8 mouse cellular contexts compared by ENCODE assay signal in genomic region chr12:111374727-111375126, GRCm38 (mm10). TPM values are rescaled to one million over a fixed set of nuclear protein-coding genes. Genes with fewer than 3 reads are reported as not detected.
DNase-seq lines count a peak whose midpoint lies in the region; ATAC-seq lines count a peak whose summit lies in the region.

No protein-coding gene starts in this region.

- no peak for ATAC-seq in heart, embryonic 12.5 days (ENCODE audit: insufficient number of reproducible peaks, low FRiP score)
- ATAC-seq in lung, embryonic 16.5 days (ENCODE audit: low read depth), result no peak
- no peak for ATAC-seq in limb, embryonic 13.5 days (ENCODE audit: low FRiP score, low read depth)
- no peak for ATAC-seq in stomach, embryonic 14.5 days (ENCODE audit: insufficient number of reproducible peaks, insufficient read depth, low FRiP score, low read depth)

- H3K4me2 ChIP-seq in heart, embryonic 12.5 days, result peak overlapping the region; percentile 88
- H3K4me2 ChIP-seq in lung, embryonic 16.5 days (ENCODE audit: low read depth, low read length), result peak overlapping the region; percentile 92
- peak overlapping the region; percentile 94 for H3K4me2 ChIP-seq in limb, embryonic 13.5 days (replicated peaks)
- H3K4me2 ChIP-seq in stomach, embryonic 14.5 days (replicated peaks; ENCODE audit: low read depth, low read length), result peak overlapping the region; percentile 86

- H3K4me1 ChIP-seq in heart, embryonic 12.5 days (replicated peaks), result peaks cover 51% of the 10 kb centered on the region
- H3K4me1 ChIP-seq in lung, embryonic 16.5 days (replicated peaks; ENCODE audit: control insufficient read depth, insufficient read depth, low read length), result peaks cover 42% of the 10 kb centered on the region
- peaks cover 35% of the 10 kb centered on the region for H3K4me1 ChIP-seq in limb, embryonic 13.5 days
- peaks cover 20% of the 10 kb centered on the region for H3K4me1 ChIP-seq in stomach, embryonic 14.5 days (ENCODE audit: control insufficient read depth, insufficient read depth, low read length)

- no peaks in the 10 kb centered on the region for H3K9me3 ChIP-seq in heart, embryonic 12.5 days (replicated peaks)
- no peaks in the 10 kb centered on the region for H3K9me3 ChIP-seq in lung, embryonic 16.5 days (ENCODE audit: control insufficient read depth, low read length)
- no peaks in the 10 kb centered on the region for H3K9me3 ChIP-seq in limb, embryonic 13.5 days
- H3K9me3 ChIP-seq in stomach, embryonic 14.5 days (ENCODE audit: control insufficient read depth, low read depth, low read length), result no peaks in the 10 kb centered on the region

- no peak overlapping the region; the same call in 1 of the 2 replicates for H3K27ac ChIP-seq in heart, embryonic 12.5 days (ENCODE audit: poor library complexity, severe bottlenecking)
- H3K27ac ChIP-seq in lung, embryonic 16.5 days (ENCODE audit: low read length), result no peak overlapping the region
- no peak overlapping the region for H3K27ac ChIP-seq in limb, embryonic 13.5 days
- no peak overlapping the region for H3K27ac ChIP-seq in stomach, embryonic 14.5 days (ENCODE audit: low read length)

- H3K27me3 ChIP-seq in heart, embryonic 12.5 days (replicated peaks), result no peaks in the 10 kb centered on the region
- no peaks in the 10 kb centered on the region for H3K27me3 ChIP-seq in lung, embryonic 16.5 days (ENCODE audit: control insufficient read depth, insufficient read depth, low read depth, low read length)
- peaks cover 8% of the 10 kb centered on the region; the same call in 1 of the 2 replicates for H3K27me3 ChIP-seq in limb, embryonic 13.5 days
- H3K27me3 ChIP-seq in stomach, embryonic 14.5 days (ENCODE audit: control insufficient read depth, insufficient read depth, low read length), result no peaks in the 10 kb centered on the region

- no peak for DNase-seq in heart, adult 9 months (ENCODE audit: low spot score in 2 of 2)
- no peak for DNase-seq in lung, postnatal 36 days
- no peak for DNase-seq in urinary bladder, postnatal 4 days (ENCODE audit: low spot score in 2 of 2)
- no peak for DNase-seq in right cerebral cortex, postnatal 36 days (ENCODE audit: low spot score in 2 of 2)

- H3K36me3 ChIP-seq in heart, embryonic 12.5 days, result no peaks in the 10 kb centered on the region
- no peaks in the 10 kb centered on the region for H3K36me3 ChIP-seq in lung, embryonic 16.5 days (ENCODE audit: control insufficient read depth, insufficient read depth, low read length)
- no peaks in the 10 kb centered on the region for H3K36me3 ChIP-seq in limb, embryonic 13.5 days
- H3K36me3 ChIP-seq in stomach, embryonic 14.5 days (ENCODE audit: control insufficient read depth, insufficient read depth, low read length), result no peaks in the 10 kb centered on the region

- H3K4me3 ChIP-seq in heart, embryonic 12.5 days, result peak overlapping the region; percentile 100
- H3K4me3 ChIP-seq in lung, embryonic 16.5 days (ENCODE audit: low read length), result peak overlapping the region; percentile 99
- no peak overlapping the region; the same call in 1 of the 2 replicates for H3K4me3 ChIP-seq in limb, embryonic 13.5 days
- no peak overlapping the region for H3K4me3 ChIP-seq in stomach, embryonic 14.5 days (ENCODE audit: low read depth, low read length)

- 48% methylated on average over 10 of the region's 10 CpGs for WGBS in heart, embryonic 12.5 days
- 52% methylated on average over 10 of the region's 10 CpGs for WGBS in lung, embryonic 16.5 days
- WGBS in limb, embryonic 13.5 days, result 67% methylated on average over 10 of the region's 10 CpGs
- WGBS in stomach, embryonic 14.5 days, result 59% methylated on average over 10 of the region's 10 CpGs

- H3K9ac ChIP-seq in heart, embryonic 12.5 days, result peak overlapping the region; percentile 44
- no peak overlapping the region for H3K9ac ChIP-seq in lung, embryonic 16.5 days (ENCODE audit: low read length)
- H3K9ac ChIP-seq in limb, embryonic 13.5 days, result no peak overlapping the region
- no peak overlapping the region for H3K9ac ChIP-seq in stomach, embryonic 14.5 days (replicated peaks; ENCODE audit: low read depth, low read length)

RNA-seq across cellular contexts. Expression of gene Cdc42bpb, which starts 2.8 kb away (rescaled TPM):
- polyA plus RNA-seq in heart, embryonic 12.5 days (2016; fragmentation: Nextera tagmentation; extraction: Ambion mirVana), result 33.5 and 38.2 TPM in 2 replicates
- 34.4 and 36.1 TPM in 2 replicates for polyA plus RNA-seq in lung, embryonic 16.5 days (2015; fragmentation: Nextera tagmentation; extraction: Ambion mirVana)
- polyA plus RNA-seq in limb, embryonic 13.5 days (2015; fragmentation: Nextera tagmentation; extraction: Ambion mirVana), result 26.5 and 32.4 TPM in 2 replicates
- 44.1 and 44.9 TPM in 2 replicates for polyA plus RNA-seq in stomach, embryonic 14.5 days (2014; fragmentation: Nextera tagmentation; extraction: Ambion mirVana)

RNA-seq across cellular contexts. Expression of gene Lbhd2, which starts 31.9 kb away (rescaled TPM):
- 0.31 TPM in 1 of 2 replicates, not detected in the other for polyA plus RNA-seq in heart, embryonic 12.5 days (2016; fragmentation: Nextera tagmentation; extraction: Ambion mirVana)
- 0.79 and 0.80 TPM in 2 replicates for polyA plus RNA-seq in lung, embryonic 16.5 days (2015; fragmentation: Nextera tagmentation; extraction: Ambion mirVana)
- polyA plus RNA-seq in limb, embryonic 13.5 days (2015; fragmentation: Nextera tagmentation; extraction: Ambion mirVana), result 9.5 and 13.8 TPM in 2 replicates
- polyA plus RNA-seq in stomach, embryonic 14.5 days (2014; fragmentation: Nextera tagmentation; extraction: Ambion mirVana), result 0.93 and 1.5 TPM in 2 replicates

RNA-seq across cellular contexts. Expression of gene Exoc3l4, which starts 42.1 kb away (rescaled TPM):
- polyA plus RNA-seq in heart, embryonic 12.5 days (2016; fragmentation: Nextera tagmentation; extraction: Ambion mirVana), result 8.5 and 10.1 TPM in 2 replicates
- polyA plus RNA-seq in lung, embryonic 16.5 days (2015; fragmentation: Nextera tagmentation; extraction: Ambion mirVana), result 13.0 and 14.5 TPM in 2 replicates
- 6.6 and 6.9 TPM in 2 replicates for polyA plus RNA-seq in limb, embryonic 13.5 days (2015; fragmentation: Nextera tagmentation; extraction: Ambion mirVana)
- 5.7 and 6.8 TPM in 2 replicates for polyA plus RNA-seq in stomach, embryonic 14.5 days (2014; fragmentation: Nextera tagmentation; extraction: Ambion mirVana)

Comparison
In these comparisons a context has a peak if more than half of its experiments do, and no peak if none do; other contexts are left out.
1. H3K4me3 ChIP-seq: peak in heart, embryonic 12.5 days (single experiment) and lung, embryonic 16.5 days (single experiment); none in limb, embryonic 13.5 days (single experiment) and stomach, embryonic 14.5 days (single experiment).
2. Peak in every context shown above with its lines, with median percentiles within 50 percentile points of each other: H3K4me2 ChIP-seq.